Mouse (Mus musculus): ENCODE measurements around the gene Spata31d1a. TPM values are rescaled to one million over a fixed set of nuclear protein-coding genes. Genes with fewer than 3 reads are reported as not detected.

Spata31d1a gene
- polyA plus RNA-seq (2014; fragmentation: Illumina TruSeq; extraction: RNeasy Lipid Tissue Mini Kit (QIAGEN cat#74804); ENCODE audit: low read depth, low replicate concordance) = not detected

DNA sequence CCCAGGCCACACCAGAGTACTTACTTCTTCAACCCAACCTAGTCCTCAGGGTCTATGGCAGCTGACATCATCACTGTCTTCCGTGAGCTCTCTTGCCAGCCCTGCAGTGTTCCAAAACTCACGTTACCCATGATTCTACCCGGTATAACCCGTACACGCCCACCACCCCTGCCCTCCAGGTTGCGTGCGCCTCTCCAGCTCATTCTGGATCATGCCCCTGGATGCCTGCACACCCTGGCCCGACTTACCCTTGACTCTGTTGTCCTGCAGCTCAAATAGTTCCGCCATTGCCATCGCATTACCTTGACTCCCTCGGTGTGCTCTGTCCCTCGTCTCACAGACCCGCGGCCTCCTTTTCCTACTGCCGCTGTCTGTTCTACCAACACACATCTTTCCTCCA, at the start of gene Spata31d1a:
TSS of gene Spata31d1a (minus strand) at position 101 of the 400 bp plus-strand sequence.

DNA sequence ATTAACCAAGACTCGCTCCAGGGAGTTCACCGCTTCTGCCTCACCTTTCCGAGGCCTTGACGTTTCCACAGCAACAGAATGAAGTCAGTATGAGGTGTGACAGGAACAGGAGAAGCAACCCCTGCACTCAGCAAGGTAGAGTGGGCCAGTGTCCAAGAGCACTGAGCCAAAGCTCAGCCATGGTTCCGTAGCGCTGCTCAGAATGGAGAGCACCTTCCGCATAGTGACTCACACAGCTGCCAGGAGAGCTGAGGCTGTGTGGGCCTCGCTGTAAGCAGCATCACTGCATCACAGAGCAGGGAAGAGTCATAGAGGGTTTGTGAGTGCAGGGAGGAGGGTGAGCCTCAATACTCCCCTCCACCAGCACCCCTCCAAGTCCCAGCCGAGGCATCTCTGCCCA, 36.6 kb upstream of the Spata31d1a start, which contains the start of gene 1700014D04Rik:
TSS of gene 1700014D04Rik (minus strand) at position 42 of the 400 bp plus-strand sequence.

DNA sequence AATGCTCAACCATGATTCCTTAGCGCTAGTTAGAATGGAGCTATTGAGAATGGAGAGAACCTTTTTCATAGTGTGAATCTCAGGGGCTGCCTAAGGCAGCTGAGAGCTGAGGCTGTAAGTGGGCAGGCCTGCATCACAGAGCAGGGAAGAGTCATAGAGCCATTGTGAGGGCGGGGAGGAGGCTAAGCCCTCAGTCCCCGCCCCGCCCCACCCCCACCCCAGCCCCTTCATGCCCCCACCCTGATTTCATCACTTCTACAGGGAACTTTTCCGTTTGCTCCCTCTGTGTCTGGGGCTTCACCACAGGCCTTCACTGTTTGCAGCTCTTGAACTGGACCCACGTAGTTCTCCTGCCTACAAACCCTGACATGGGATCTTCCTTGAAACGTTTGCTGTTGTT, 21.5 kb upstream of the Spata31d1a start, which contains the start of gene Spata31d1d:
TSS of gene Spata31d1d (minus strand) at position 101 of the 400 bp plus-strand sequence.

DNA sequence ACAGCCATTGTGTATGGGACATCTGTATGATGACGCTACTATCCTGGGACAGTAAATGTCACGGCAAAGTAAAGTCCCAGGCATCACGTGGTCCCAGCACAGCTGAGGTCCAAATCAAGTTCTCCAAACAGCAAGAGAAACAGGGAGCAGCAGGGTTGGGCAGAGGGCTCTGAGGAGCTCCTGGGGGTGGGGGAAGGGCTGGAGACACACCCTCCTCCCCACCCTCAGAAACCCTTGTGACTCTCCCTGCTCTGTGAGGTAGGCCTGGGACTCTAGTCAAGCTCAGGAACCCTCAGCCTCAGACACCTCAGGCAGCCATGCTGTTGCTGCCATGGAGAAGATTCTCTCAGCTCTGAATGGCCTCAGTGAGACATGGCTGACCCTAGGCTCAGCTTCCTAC, 1.9 kb upstream of the Spata31d1a start, which contains the start of gene Spata31d1b:
TSS of gene Spata31d1b (plus strand) at position 301 of the 400 bp plus-strand sequence.

DNA sequence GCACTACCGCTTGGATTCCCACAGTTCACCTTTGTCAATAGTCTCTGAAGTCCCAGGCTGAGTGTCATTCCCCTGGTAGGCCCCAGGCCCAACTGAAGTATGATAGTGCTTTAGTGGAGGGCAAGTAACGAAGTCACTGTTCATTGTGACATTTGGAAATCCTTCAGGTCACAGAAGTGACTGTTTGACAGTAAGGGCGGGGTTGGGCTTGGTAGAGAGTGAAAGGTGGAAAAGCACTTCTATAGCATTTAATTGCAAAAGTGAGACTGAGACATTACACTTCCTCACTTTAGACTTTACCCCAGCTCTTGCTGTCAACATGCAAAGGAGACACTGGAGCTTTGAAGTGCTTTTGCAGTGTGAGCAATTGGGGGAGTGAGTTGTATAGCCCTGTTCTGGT, 16.1 kb downstream of the Spata31d1a start, which contains the start of gene 4921517D22Rik:
TSS of gene 4921517D22Rik (minus strand) at position 101 of the 400 bp plus-strand sequence.

DNA sequence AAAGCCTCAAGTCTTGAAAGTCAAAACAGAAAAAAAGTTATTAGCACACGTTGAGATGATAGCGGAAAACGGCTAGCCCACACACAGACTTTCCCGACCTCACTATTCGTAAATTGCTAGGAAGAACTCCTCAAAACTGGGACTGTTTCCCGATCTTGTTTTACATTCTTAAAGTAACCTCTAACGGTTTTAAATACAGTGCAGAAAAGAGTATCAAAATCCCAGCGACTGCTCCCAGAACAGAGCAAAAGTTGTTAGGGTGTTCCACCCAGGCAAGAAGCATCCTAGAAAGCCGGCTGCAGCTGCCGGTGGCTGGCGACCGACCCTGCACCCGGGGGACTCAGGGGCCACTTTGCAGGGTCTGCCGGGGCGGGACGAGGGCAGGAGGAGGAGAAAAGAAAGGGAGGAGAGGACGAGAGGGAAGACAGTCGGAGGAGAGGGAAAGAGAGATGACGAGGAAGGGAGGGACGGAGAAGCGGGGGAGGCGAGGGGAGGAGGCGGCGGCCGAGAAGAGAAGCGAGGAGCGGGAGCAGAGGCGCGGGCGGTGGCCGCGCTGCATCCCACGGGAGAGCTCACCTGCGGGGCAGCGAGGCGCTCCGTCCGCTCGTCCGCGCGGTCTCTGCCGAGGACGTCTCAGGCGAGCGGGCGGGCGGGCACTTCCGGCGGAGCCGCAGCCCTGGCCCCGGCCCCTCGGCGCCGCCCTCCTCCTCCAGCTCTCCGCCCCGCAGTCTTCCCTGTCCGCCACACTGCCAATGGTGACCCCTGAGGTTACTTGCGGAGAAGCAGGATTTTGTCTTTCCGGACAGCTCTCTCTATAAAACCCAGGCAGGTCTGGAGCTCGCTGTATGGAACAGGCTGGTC, 34.7 kb downstream of the Spata31d1a start, which contains the start of gene Golm1:
TSS of gene Golm1 (minus strand) at position 661 of the 861 bp plus-strand sequence.

Other genes with a start within 250 kb of the Spata31d1a start
- 111 TPM for gene Agtpbp1, start 125.1 kb downstream of the Spata31d1a start, polyA plus RNA-seq (2014; fragmentation: Illumina TruSeq; extraction: RNeasy Lipid Tissue Mini Kit (QIAGEN cat#74804); ENCODE audit: low read depth, low replicate concordance)
- gene Naa35, start 125.1 kb downstream of the Spata31d1a start, polyA plus RNA-seq (2014; fragmentation: Illumina TruSeq; extraction: RNeasy Lipid Tissue Mini Kit (QIAGEN cat#74804); ENCODE audit: low read depth, low replicate concordance) = 51.5 TPM
- gene Golm1, start 34.5 kb downstream of the Spata31d1a start, polyA plus RNA-seq (2014; fragmentation: Illumina TruSeq; extraction: RNeasy Lipid Tissue Mini Kit (QIAGEN cat#74804); ENCODE audit: low read depth, low replicate concordance) = 13.5 TPM
- gene 4921517D22Rik, start 16.2 kb downstream of the Spata31d1a start, polyA plus RNA-seq (2014; fragmentation: Illumina TruSeq; extraction: RNeasy Lipid Tissue Mini Kit (QIAGEN cat#74804); ENCODE audit: low read depth, low replicate concordance) = not detected
- not detected for gene Spata31d1b, start 2.0 kb upstream of the Spata31d1a start, polyA plus RNA-seq (2014; fragmentation: Illumina TruSeq; extraction: RNeasy Lipid Tissue Mini Kit (QIAGEN cat#74804); ENCODE audit: low read depth, low replicate concordance)
- gene Spata31d1d, start 21.4 kb upstream of the Spata31d1a start, polyA plus RNA-seq (2014; fragmentation: Illumina TruSeq; extraction: RNeasy Lipid Tissue Mini Kit (QIAGEN cat#74804); ENCODE audit: low read depth, low replicate concordance) = not detected
- not detected for gene 1700014D04Rik, start 36.4 kb upstream of the Spata31d1a start, polyA plus RNA-seq (2014; fragmentation: Illumina TruSeq; extraction: RNeasy Lipid Tissue Mini Kit (QIAGEN cat#74804); ENCODE audit: low read depth, low replicate concordance)
- 322 TPM for gene Isca1, start 59.5 kb upstream of the Spata31d1a start, polyA plus RNA-seq (2014; fragmentation: Illumina TruSeq; extraction: RNeasy Lipid Tissue Mini Kit (QIAGEN cat#74804); ENCODE audit: low read depth, low replicate concordance)
- not detected for gene Gm49354, start 71.9 kb upstream of the Spata31d1a start, polyA plus RNA-seq (2014; fragmentation: Illumina TruSeq; extraction: RNeasy Lipid Tissue Mini Kit (QIAGEN cat#74804); ENCODE audit: low read depth, low replicate concordance)
- gene Tut7, start 112.8 kb upstream of the Spata31d1a start, polyA plus RNA-seq (2014; fragmentation: Illumina TruSeq; extraction: RNeasy Lipid Tissue Mini Kit (QIAGEN cat#74804); ENCODE audit: low read depth, low replicate concordance) = 34.1 TPM